Comparison of ENCODE assay signal across 13 mouse cellular contexts in genomic region chr11:88648407-88648806, GRCm38 (mm10).
DNase-seq lines count a peak whose midpoint lies in the region; ATAC-seq and TF ChIP-seq lines count a peak whose summit lies in the region.
"Had no signal": no experiment of that assay in that cellular context is flagged by ENCODE, and none has a peak within 500 bp of the region (broad histone marks: within the 10 kb centered on the region; RNA-seq: fewer than 3 reads in every experiment).

No protein-coding gene starts in this region.

- ATAC-seq in heart, postnatal 0 days (ENCODE audit: insufficient read depth, low read depth), result no peak
- ATAC-seq in neural tube, embryonic 11.5 days (ENCODE audit: insufficient read depth, low FRiP score, low TSS enrichment), result no peak
- peak; percentile 40; the same call in 1 of the 2 replicates for ATAC-seq in intestine, embryonic 16.5 days
- peak; percentile 28; the same call in 1 of the 2 replicates for ATAC-seq in stomach, embryonic 14.5 days (ENCODE audit: insufficient number of reproducible peaks, insufficient read depth, low FRiP score, low read depth)
- ATAC-seq: inflammation-experienced regulatory T-cells, adult 6 months had no signal

- 34% methylated on average over 5 of the region's 5 CpGs for WGBS in heart, postnatal 0 days
- WGBS in neural tube, embryonic 11.5 days, result 61% methylated on average over 5 of the region's 5 CpGs
- WGBS in intestine, embryonic 16.5 days, result 37% methylated on average over 5 of the region's 5 CpGs
- WGBS in stomach, embryonic 14.5 days, result 29% methylated on average over 5 of the region's 5 CpGs

- TF ChIP-seq EP300 in heart, postnatal 0 days (IDR thresholded peaks at IDR 0.05; ENCODE audit: low read depth), result no peak

- intact Hi-C loops in heart, postnatal 25 days (cut with DNase I), result no loop called here
- intact Hi-C loops in left cerebral cortex, postnatal 25 days (cut with DNase I), result no loop called here

- H3K27me3 ChIP-seq in heart, postnatal 0 days (ENCODE audit: control insufficient read depth, insufficient read depth, low read length), result no peaks in the 10 kb centered on the region
- no peaks in the 10 kb centered on the region for H3K27me3 ChIP-seq in neural tube, embryonic 11.5 days (ENCODE audit: control insufficient read depth, insufficient read depth, low read length)
- no peaks in the 10 kb centered on the region for H3K27me3 ChIP-seq in intestine, embryonic 16.5 days (replicated peaks; ENCODE audit: control insufficient read depth, insufficient read depth, low read length)
- H3K27me3 ChIP-seq in stomach, embryonic 14.5 days (ENCODE audit: control insufficient read depth, insufficient read depth, low read length), result no peaks in the 10 kb centered on the region

- H3K4me3 ChIP-seq in heart, postnatal 0 days (ENCODE audit: low read depth, low read length), result no peak overlapping the region
- no peak overlapping the region for H3K4me3 ChIP-seq in neural tube, embryonic 11.5 days (ENCODE audit: low read depth, low read length)
- no peak overlapping the region for H3K4me3 ChIP-seq in intestine, embryonic 16.5 days (ENCODE audit: low read length)
- no peak overlapping the region for H3K4me3 ChIP-seq in stomach, embryonic 14.5 days (ENCODE audit: low read depth, low read length)

- H3K9ac ChIP-seq in heart, postnatal 0 days (replicated peaks; ENCODE audit: low read depth, low read length), result no peak overlapping the region
- no peak overlapping the region for H3K9ac ChIP-seq in neural tube, embryonic 11.5 days (ENCODE audit: low read length)
- no peak overlapping the region for H3K9ac ChIP-seq in intestine, embryonic 16.5 days (ENCODE audit: low read depth, low read length)
- H3K9ac ChIP-seq in stomach, embryonic 14.5 days (replicated peaks; ENCODE audit: low read depth, low read length), result no peak overlapping the region

- no peaks in the 10 kb centered on the region for H3K9me3 ChIP-seq in heart, postnatal 0 days (replicated peaks; ENCODE audit: control insufficient read depth, low read length)
- H3K9me3 ChIP-seq in neural tube, embryonic 11.5 days (ENCODE audit: control insufficient read depth, low read length), result no peaks in the 10 kb centered on the region
- no peaks in the 10 kb centered on the region for H3K9me3 ChIP-seq in intestine, embryonic 16.5 days (ENCODE audit: control insufficient read depth, low read length)
- H3K9me3 ChIP-seq in stomach, embryonic 14.5 days (ENCODE audit: control insufficient read depth, low read depth, low read length), result no peaks in the 10 kb centered on the region

- no peak overlapping the region for H3K4me2 ChIP-seq in heart, postnatal 0 days (ENCODE audit: low read depth, low read length)
- H3K4me2 ChIP-seq in neural tube, embryonic 11.5 days (ENCODE audit: low read depth), result no peak overlapping the region
- H3K4me2 ChIP-seq in intestine, embryonic 16.5 days (ENCODE audit: low read depth, low read length), result no peak overlapping the region
- H3K4me2 ChIP-seq in stomach, embryonic 14.5 days (replicated peaks; ENCODE audit: low read depth, low read length), result no peak overlapping the region
- H3K4me2 ChIP-seq: liver, embryonic 11.5 days had no signal

- DNase-seq in heart, postnatal 0 days (ENCODE audit: low spot score), result no peak
- no peak for DNase-seq in heart, postnatal 25 days (ENCODE audit: low spot score)
- DNase-seq in neural tube, embryonic 11.5 days (ENCODE audit: low spot score), result no peak
- DNase-seq in neural tube, embryonic 10.5 days (ENCODE audit: extremely low spot score, low spot score), result no peak
- no peak for DNase-seq in B cell, adult 2 months
- no peak for DNase-seq in left cerebral cortex, postnatal 25 days (ENCODE audit: low spot score in 2 of 2)
- DNase-seq: embryo, embryonic 11 days; thymus, postnatal 25 days had no signal

- H3K36me3 ChIP-seq in heart, postnatal 0 days (replicated peaks; ENCODE audit: control insufficient read depth, insufficient read depth, low read length), result no peaks in the 10 kb centered on the region
- no peaks in the 10 kb centered on the region; the same call in 1 of the 2 replicates for H3K36me3 ChIP-seq in neural tube, embryonic 11.5 days (ENCODE audit: control insufficient read depth, insufficient read depth, low read length)
- H3K36me3 ChIP-seq in intestine, embryonic 16.5 days (ENCODE audit: control insufficient read depth, insufficient read depth, low read length), result 0 out of 2 replicates have a peak, but pooled peaks cover 3% of the 10 kb centered on the region
- no peaks in the 10 kb centered on the region for H3K36me3 ChIP-seq in stomach, embryonic 14.5 days (ENCODE audit: control insufficient read depth, insufficient read depth, low read length)

- 0 out of 2 replicates have a peak overlapping the region, but pooled peaks have one; percentile 6 for H3K27ac ChIP-seq in heart, postnatal 0 days (ENCODE audit: low read depth)
- H3K27ac ChIP-seq in neural tube, embryonic 11.5 days (ENCODE audit: low read depth, low read length), result 0 out of 2 replicates have a peak overlapping the region, but pooled peaks have one; percentile 24
- no peak overlapping the region for H3K27ac ChIP-seq in intestine, embryonic 16.5 days (ENCODE audit: low read length)
- H3K27ac ChIP-seq in stomach, embryonic 14.5 days (ENCODE audit: low read length), result no peak overlapping the region
- H3K27ac ChIP-seq: macrophage had no signal

- no peak for TF ChIP-seq CTCF in heart, postnatal 0 days (IDR thresholded peaks at IDR 0.05; ENCODE audit: low read depth)

- peaks cover 24% of the 10 kb centered on the region for H3K4me1 ChIP-seq in heart, postnatal 0 days (ENCODE audit: control insufficient read depth, insufficient read depth)
- H3K4me1 ChIP-seq in neural tube, embryonic 11.5 days (ENCODE audit: control insufficient read depth, insufficient read depth, low read length), result peaks cover 35% of the 10 kb centered on the region
- H3K4me1 ChIP-seq in intestine, embryonic 16.5 days (ENCODE audit: control insufficient read depth, insufficient read depth, low read length), result 0 out of 2 replicates have a peak, but pooled peaks cover 17% of the 10 kb centered on the region
- H3K4me1 ChIP-seq in stomach, embryonic 14.5 days (ENCODE audit: control insufficient read depth, insufficient read depth, low read length), result peaks cover 14% of the 10 kb centered on the region; the same call in 1 of the 2 replicates

Comparison
In these comparisons a context has a peak if more than half of its experiments do, and no peak if none do; other contexts are left out.
1. ATAC-seq: peak in intestine, embryonic 16.5 days (single experiment) and stomach, embryonic 14.5 days (single experiment); none in heart, postnatal 0 days (single experiment) and neural tube, embryonic 11.5 days (single experiment).
2. H3K27ac ChIP-seq: peak in heart, postnatal 0 days (single experiment) and neural tube, embryonic 11.5 days (single experiment); none in intestine, embryonic 16.5 days (single experiment) and stomach, embryonic 14.5 days (single experiment).